Mouse (Mus musculus): ENCODE data around the gene Snai1. TPM values are rescaled to one million over a fixed set of nuclear protein-coding genes. Genes with fewer than 3 reads are reported as not detected.

Snai1 gene
- polyA plus RNA-seq, 3 experiments from 2014 or later, result not detected

GRCm38 (mm10) chr2:167528278-167528677 is 9.7 kb upstream of the Snai1 start:
- ATAC-seq, result no peak

GRCm38 (mm10) chr2:167529935-167530513 is 8.0 kb upstream of the Snai1 start:
- no peak for ATAC-seq

GRCm38 (mm10) chr2:167530536-167530935 is 7.5 kb upstream of the Snai1 start:
- ATAC-seq, result no peak

GRCm38 (mm10) chr2:167532131-167532530 is 5.9 kb upstream of the Snai1 start:
- peak; percentile 54 for ATAC-seq

- ATAC-seq, result no peak
Measured at GRCm38 (mm10) chr2:167533880-167534279, 4.1 kb upstream of the Snai1 start.

- no peak for ATAC-seq
Measured at GRCm38 (mm10) chr2:167536320-167536945, 1.6 kb upstream of the Snai1 start.

- no peak for ATAC-seq
Measured at GRCm38 (mm10) chr2:167538671-167539306, 794 bp downstream of the Snai1 start.

GRCm38 (mm10) chr2:167539536-167540476 is 1.8 kb downstream of the Snai1 start:
- no peak for ATAC-seq

GRCm38 (mm10) chr2:167540477-167541110 is 2.6 kb downstream of the Snai1 start:
- no peak for ATAC-seq

- ATAC-seq, result no peak
Measured at GRCm38 (mm10) chr2:167541324-167541723, 3.3 kb downstream of the Snai1 start.

GRCm38 (mm10) chr2:167541761-167542160 is 3.8 kb downstream of the Snai1 start:
- ATAC-seq, result no peak

- no peak for ATAC-seq
Measured at GRCm38 (mm10) chr2:167542361-167542760, 4.4 kb downstream of the Snai1 start.

GRCm38 (mm10) chr2:167543121-167544003 is 5.4 kb downstream of the Snai1 start:
- no peak for ATAC-seq

- ATAC-seq, result no peak
Measured at GRCm38 (mm10) chr2:167544004-167544356, 6.0 kb downstream of the Snai1 start.

GRCm38 (mm10) chr2:167544456-167544855 is 6.5 kb downstream of the Snai1 start:
- ATAC-seq, result no peak

GRCm38 (mm10) chr2:167546447-167547195 is 8.6 kb downstream of the Snai1 start:
- no peak for ATAC-seq

GRCm38 (mm10) chr2:167547444-167547843 is 9.4 kb downstream of the Snai1 start:
- no peak for ATAC-seq

GRCm38 (mm10) chr2:167548961-167549360 is 11.0 kb downstream of the Snai1 start:
- ATAC-seq, result no peak

- no peak for ATAC-seq
Measured at GRCm38 (mm10) chr2:167550341-167550854, 12.4 kb downstream of the Snai1 start.

- no peak for ATAC-seq
Measured at GRCm38 (mm10) chr2:167551342-167551920, 13.4 kb downstream of the Snai1 start.
